Mouse (Mus musculus) 3T3-L1 (cell line): Measurements from ENCODE around the gene Pgbd5.
A peak's percentile ranks its signal among the peaks of the same experiment; 100 is the strongest.

ENCODE experiments used
- DNase-seq: peaks from one replicate; pipeline ENCODE4 v3.0.0-alpha.2; 2015; ENCODE audit warnings: low read depth, low spot score

Pgbd5 gene

GRCm38 (mm10) chr8:124346852-124347523, 92.5 kb downstream of the Pgbd5 start:
- DNase-seq = peak; percentile 67

DNA sequence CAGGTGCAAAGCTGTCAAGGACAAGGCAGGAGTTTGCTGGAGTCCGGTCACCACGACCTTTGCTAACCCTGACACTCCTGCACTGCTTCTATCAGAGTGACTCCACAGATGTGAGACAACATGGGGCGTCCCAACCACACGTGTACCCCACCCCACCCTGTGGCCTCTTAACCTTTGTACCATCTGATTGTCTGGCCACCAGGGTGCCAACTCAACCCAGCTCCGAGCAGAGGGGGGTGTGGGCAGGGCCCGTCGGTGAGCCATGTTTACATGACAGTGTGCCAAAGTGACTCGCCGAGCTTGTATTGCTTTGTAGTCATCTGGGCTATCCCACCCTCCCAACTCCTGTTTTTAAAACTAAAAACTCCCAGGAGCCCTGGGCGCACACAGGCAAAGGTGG, 94.4 kb downstream of the Pgbd5 start:
- peak; percentile 70 for DNase-seq

DNA sequence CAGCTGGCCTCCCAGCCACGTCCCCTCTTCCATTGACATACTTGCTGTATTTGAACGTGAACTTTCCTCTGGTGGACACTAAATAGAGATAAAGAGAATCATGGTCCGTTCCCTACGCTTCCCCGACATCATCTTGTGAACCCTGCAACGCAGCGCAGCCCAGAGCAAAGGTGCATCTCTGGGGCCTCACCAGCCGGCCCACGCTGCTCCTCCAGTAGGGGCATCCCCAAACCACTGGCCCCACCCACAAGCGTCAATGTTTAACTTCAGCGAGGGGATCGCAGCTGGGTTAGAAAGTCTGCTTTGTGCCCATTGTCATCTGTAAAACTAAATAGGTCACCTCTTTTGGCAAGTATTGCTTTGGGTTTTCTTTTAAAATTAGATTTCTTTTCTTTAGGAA, 95.5 kb downstream of the Pgbd5 start:
- no peak for DNase-seq

DNA sequence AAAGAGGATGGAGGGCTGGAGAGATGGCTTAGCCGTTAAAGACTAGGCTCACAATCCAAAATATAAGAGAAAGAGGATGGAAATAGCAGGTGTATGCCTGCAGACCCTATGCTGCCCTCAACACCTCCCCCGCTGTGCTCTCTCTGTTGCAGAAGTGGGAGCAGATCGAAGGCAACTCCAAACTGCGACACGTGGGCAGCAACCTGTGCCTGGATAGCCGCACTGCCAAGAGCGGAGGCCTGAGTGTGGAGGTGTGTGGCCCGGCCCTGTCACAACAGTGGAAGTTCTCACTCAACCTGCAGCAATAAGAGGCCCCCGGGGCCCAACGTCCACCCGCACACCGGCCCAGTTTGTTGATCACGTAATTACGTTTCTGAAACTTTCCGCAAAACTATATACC, 96.3 kb downstream of the Pgbd5 start:
- DNase-seq = no peak

- DNase-seq = peak; percentile 71
Measured at GRCm38 (mm10) chr8:124340360-124341068, 98.9 kb downstream of the Pgbd5 start.

DNA sequence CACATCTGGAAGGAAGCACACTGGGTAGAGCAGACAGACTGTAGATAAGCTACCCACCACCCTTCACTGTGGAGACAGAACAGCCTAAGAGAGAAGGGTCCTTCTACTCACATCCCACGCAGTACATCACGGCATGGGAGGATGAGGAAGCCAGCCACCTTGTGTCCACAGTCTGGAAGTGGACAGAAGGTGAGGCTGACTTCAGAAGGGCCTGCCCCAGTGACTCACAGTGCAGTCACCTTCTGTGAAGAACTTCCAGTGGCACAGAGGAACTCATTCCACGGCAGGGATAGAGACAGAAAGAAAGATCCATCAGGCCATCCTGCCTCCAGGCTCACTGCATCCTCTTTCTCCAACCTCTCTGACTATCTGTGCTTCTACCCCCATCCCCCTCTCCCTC, 99.7 kb downstream of the Pgbd5 start:
- peak; percentile 55 for DNase-seq

DNA sequence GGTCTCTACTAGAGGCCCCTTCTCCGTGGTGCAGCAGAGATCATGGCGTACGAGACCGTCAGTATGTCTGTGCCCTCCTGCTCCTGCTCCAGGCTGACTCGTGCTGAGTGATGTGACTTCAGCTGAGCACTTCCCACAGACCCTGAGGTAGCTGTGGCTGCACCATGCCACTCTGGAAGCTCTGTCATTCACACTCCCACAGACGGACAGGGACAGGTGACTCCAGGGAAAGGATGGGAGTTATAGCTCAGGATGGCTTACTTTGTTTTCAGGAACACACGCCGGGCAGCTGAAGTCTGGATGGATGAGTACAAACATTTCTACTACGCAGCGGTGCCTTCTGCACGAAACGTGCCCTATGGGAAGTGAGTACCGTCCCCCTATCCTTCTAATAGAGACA, 103.2 kb downstream of the Pgbd5 start:
- no peak for DNase-seq

DNA sequence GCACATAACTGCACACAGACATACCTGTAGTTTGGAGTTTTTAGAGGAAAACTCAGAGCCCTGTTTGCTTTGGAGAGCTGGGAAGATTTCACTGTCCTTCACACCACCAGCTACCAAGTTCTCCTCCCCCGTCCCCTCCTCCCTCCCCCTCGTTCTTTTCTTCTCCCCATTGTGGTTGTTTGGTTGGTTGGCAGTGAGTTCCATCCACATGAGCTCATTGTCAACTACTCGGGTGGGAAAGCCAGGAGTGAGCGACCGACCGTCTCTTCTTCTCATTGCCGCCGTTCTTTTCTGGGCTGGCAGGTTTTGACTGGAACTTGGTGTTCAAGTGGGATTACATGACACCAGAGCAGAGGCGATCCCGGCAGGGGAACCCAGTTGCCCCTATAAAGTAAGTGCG, 107.8 kb downstream of the Pgbd5 start:
- no peak for DNase-seq

- peak; percentile 87 for DNase-seq
Measured at GRCm38 (mm10) chr8:124331094-124331493, 108.4 kb downstream of the Pgbd5 start.

DNA sequence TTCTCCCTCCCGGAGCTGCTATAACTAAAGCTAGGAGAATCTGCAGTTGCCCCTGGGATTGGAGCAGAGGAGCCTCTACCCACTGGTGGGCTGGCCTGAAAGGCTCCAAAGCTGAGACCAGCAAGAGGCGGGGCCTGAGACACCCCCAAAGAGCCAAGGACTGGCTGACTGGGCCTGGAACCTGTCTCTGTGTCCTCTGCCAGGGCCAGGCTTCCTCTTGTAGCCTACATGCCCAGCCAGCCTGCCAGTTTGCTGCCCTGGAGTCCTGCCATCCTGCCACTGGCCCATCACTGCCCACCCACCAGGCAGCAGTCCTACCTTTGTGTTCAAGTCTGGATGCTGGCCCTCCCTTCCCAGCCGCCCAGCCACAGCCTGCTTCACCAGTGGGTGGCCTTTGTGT, 109.0 kb downstream of the Pgbd5 start:
- no peak for DNase-seq

DNA sequence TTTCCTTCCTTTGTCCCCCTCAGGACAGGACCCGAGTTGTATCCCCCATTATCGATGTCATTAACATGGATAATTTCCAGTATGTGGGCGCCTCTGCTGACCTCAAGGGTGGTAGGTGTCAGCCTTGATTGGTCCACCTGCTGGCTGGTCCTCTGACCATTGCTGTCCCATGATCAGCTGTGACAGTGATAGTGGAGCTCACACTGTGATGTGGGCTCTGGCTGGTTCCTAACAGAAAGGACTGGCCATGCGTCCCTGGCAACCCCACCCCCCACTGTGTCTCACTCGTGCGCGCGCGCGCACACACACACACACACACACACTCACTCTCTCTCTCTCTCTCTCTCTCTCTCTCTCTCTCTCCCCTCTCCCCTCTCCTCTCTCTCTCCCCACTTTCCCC, 109.8 kb downstream of the Pgbd5 start:
- no peak for DNase-seq

DNA sequence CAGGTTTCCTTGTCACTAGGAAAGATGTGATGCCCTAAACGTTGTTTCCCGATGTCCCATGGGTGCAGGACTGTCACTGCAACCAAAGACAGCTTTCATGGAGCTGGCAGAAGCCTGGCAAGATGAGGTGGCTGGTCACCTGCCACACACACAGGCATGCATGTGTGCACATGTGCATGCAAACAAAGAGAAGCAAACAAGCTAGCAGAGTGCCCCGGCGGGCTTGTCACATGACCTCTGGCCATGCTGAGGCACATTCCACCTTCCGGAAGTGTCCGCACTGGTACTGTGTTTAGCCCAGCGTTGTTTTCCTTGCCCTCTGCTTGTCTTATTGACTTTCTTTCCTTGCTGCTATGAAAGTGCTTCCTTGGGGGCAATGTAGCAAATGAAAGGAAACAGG, 111.2 kb downstream of the Pgbd5 start:
- no peak for DNase-seq

GRCm38 (mm10) chr8:124323356-124323755, 116.1 kb downstream of the Pgbd5 start:
- no peak for DNase-seq

- DNase-seq = no peak
Measured at GRCm38 (mm10) chr8:124321227-124321840, 118.1 kb downstream of the Pgbd5 start.

DNA sequence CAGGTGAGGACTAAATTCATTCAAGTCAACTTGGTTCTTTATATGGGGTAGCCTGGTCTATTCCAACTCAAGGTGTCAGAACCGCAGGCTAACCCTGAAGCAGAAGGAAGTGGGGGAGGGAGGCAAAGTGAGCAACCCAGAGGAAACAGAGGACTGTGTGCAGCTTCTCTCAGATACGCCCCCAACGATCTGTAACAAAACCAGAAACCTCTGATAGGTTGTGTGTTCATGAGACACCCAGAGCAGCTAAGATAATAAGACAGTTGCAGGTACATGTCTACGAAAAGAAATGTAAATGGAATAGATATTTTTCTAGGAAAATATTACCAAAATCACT, 120.2 kb downstream of the Pgbd5 start:
- DNase-seq = no peak
